Mouse (Mus musculus): Measurements from ENCODE around the gene Prss30. TPM values are rescaled to one million over a fixed set of nuclear protein-coding genes. Genes with fewer than 3 reads are reported as not detected.
A peak's percentile ranks its signal among the peaks of the same experiment; 100 is the strongest.

Gene Prss30
- polyA plus RNA-seq, 1 experiment: 0.44 TPM

GRCm38 (mm10) chr17:24006930-24007329, 26.6 kb upstream of the Prss30 start:
- Histone ChIP-seq H3K27ac (ENCODE audit: insufficient read depth, low read depth, low read length) (peak overlapping the region; percentile 97), H3K4me3 (ENCODE audit: insufficient read depth, low read length) (peak overlapping the region; percentile 15), H3K4me1 (ENCODE audit: control insufficient read depth, insufficient read depth, low read length) (peaks cover 29% of the 10 kb centered on the region)
- no peak for TF ChIP-seq CTCF (IDR thresholded peaks at IDR 0.05; ENCODE audit: low read depth, low read length)

- TF ChIP-seq POLR2A (IDR thresholded peaks at IDR 0.05; ENCODE audit: borderline replicate concordance, low read depth, low read length): no peak
- no peak for TF ChIP-seq CTCF (IDR thresholded peaks at IDR 0.05; ENCODE audit: low read depth, low read length)
- no peak overlapping the region for H3K4me3 ChIP-seq (ENCODE audit: insufficient read depth, low read length)
- H3K4me1 ChIP-seq (ENCODE audit: control insufficient read depth, insufficient read depth, low read length): peaks cover 29% of the 10 kb centered on the region
- H3K27ac ChIP-seq (ENCODE audit: insufficient read depth, low read depth, low read length): no peak overlapping the region
Observed at GRCm38 (mm10) chr17:24005049-24005448, 24.7 kb upstream of the Prss30 start.

GRCm38 (mm10) chr17:24004071-24004665, 23.8 kb upstream of the Prss30 start:
- TF ChIP-seq CTCF (IDR thresholded peaks at IDR 0.05; ENCODE audit: low read depth, low read length) (no peak), POLR2A (IDR thresholded peaks at IDR 0.05; ENCODE audit: borderline replicate concordance, low read depth, low read length) (no peak)
- Histone ChIP-seq H3K27ac (ENCODE audit: insufficient read depth, low read depth, low read length) (no peak overlapping the region), H3K4me3 (ENCODE audit: insufficient read depth, low read length) (no peak overlapping the region), H3K4me1 (ENCODE audit: control insufficient read depth, insufficient read depth, low read length) (peaks cover 29% of the 10 kb centered on the region)

- no peak overlapping the region for H3K4me3 ChIP-seq (ENCODE audit: insufficient read depth, low read length)
- TF ChIP-seq POLR2A (IDR thresholded peaks at IDR 0.05; ENCODE audit: borderline replicate concordance, low read depth, low read length) (no peak), CTCF (IDR thresholded peaks at IDR 0.05; ENCODE audit: low read depth, low read length) (no peak)
- H3K4me1 ChIP-seq (ENCODE audit: control insufficient read depth, insufficient read depth, low read length): peaks cover 19% of the 10 kb centered on the region
- H3K27ac ChIP-seq (ENCODE audit: insufficient read depth, low read depth, low read length): no peak overlapping the region
Observed at GRCm38 (mm10) chr17:24000404-24000803, 20.0 kb upstream of the Prss30 start.

GRCm38 (mm10) chr17:23998383-23998782, 18.0 kb upstream of the Prss30 start:
- Histone ChIP-seq H3K4me3 (ENCODE audit: insufficient read depth, low read length) (no peak overlapping the region), H3K27ac (ENCODE audit: insufficient read depth, low read depth, low read length) (0 out of 2 replicates have a peak overlapping the region, but pooled peaks have one; percentile 3), H3K4me1 (ENCODE audit: control insufficient read depth, insufficient read depth, low read length) (peaks cover 20% of the 10 kb centered on the region)
- TF ChIP-seq POLR2A (IDR thresholded peaks at IDR 0.05; ENCODE audit: borderline replicate concordance, low read depth, low read length) (no peak), CTCF (IDR thresholded peaks at IDR 0.05; ENCODE audit: low read depth, low read length) (no peak)

GRCm38 (mm10) chr17:23997901-23998300, 17.5 kb upstream of the Prss30 start, which contains the start of gene Prss22:
Gene Prss22 (minus strand): TSS chr17:23998100.
- H3K4me1 ChIP-seq (ENCODE audit: control insufficient read depth, insufficient read depth, low read length): peaks cover 23% of the 10 kb centered on the region
- TF ChIP-seq CTCF (IDR thresholded peaks at IDR 0.05; ENCODE audit: low read depth, low read length) (no peak), POLR2A (IDR thresholded peaks at IDR 0.05; ENCODE audit: borderline replicate concordance, low read depth, low read length) (no peak)
- H3K27ac ChIP-seq (ENCODE audit: insufficient read depth, low read depth, low read length): 0 out of 2 replicates have a peak within 1 kb of the TSS, but pooled peaks have one; percentile 3
- H3K4me3 ChIP-seq (ENCODE audit: insufficient read depth, low read length): no peak within 1 kb of the TSS

GRCm38 (mm10) chr17:23995421-23995820, 15.1 kb upstream of the Prss30 start:
- no peak overlapping the region for H3K27ac ChIP-seq (ENCODE audit: insufficient read depth, low read depth, low read length)
- peaks cover 23% of the 10 kb centered on the region for H3K4me1 ChIP-seq (ENCODE audit: control insufficient read depth, insufficient read depth, low read length)
- no peak overlapping the region for H3K4me3 ChIP-seq (ENCODE audit: insufficient read depth, low read length)
- TF ChIP-seq POLR2A (IDR thresholded peaks at IDR 0.05; ENCODE audit: borderline replicate concordance, low read depth, low read length): no peak
- no peak for TF ChIP-seq CTCF (IDR thresholded peaks at IDR 0.05; ENCODE audit: low read depth, low read length)

- no peak for TF ChIP-seq CTCF (IDR thresholded peaks at IDR 0.05; ENCODE audit: low read depth, low read length)
- no peak for TF ChIP-seq POLR2A (IDR thresholded peaks at IDR 0.05; ENCODE audit: borderline replicate concordance, low read depth, low read length)
- Histone ChIP-seq H3K27ac (ENCODE audit: insufficient read depth, low read depth, low read length) (no peak overlapping the region), H3K4me1 (ENCODE audit: control insufficient read depth, insufficient read depth, low read length) (peaks cover 23% of the 10 kb centered on the region), H3K4me3 (ENCODE audit: insufficient read depth, low read length) (no peak overlapping the region)
Observed at GRCm38 (mm10) chr17:23994667-23995066, 14.3 kb upstream of the Prss30 start.

GRCm38 (mm10) chr17:23993559-23994428, 13.4 kb upstream of the Prss30 start:
- no peak overlapping the region; the same call in 1 of the 2 replicates for H3K4me3 ChIP-seq (ENCODE audit: insufficient read depth, low read length)
- TF ChIP-seq POLR2A (IDR thresholded peaks at IDR 0.05; ENCODE audit: borderline replicate concordance, low read depth, low read length): no peak
- peak; percentile 35; the same call in 1 of the 2 replicates for TF ChIP-seq CTCF (IDR thresholded peaks at IDR 0.05; ENCODE audit: low read depth, low read length)
- peaks cover 20% of the 10 kb centered on the region for H3K4me1 ChIP-seq (ENCODE audit: control insufficient read depth, insufficient read depth, low read length)
- H3K27ac ChIP-seq (ENCODE audit: insufficient read depth, low read depth, low read length): no peak overlapping the region

All from bone marrow macrophage, adult 2 months (primary cell).